Mouse (Mus musculus): ENCODE measurements around the gene Cd63. TPM values are rescaled to one million over a fixed set of nuclear protein-coding genes. Genes with fewer than 3 reads are reported as not detected.

Gene Cd63
- 100 to 1,000 TPM in 1 of 2 experiments, 10 to 100 TPM in 1; 94.8 to 103 TPM for total RNA-seq (2021)
- long read RNA-seq, experiment 1, transcript Cd63-201 (8 exons, 1,063 nt) = major isoform, 113 of 128 reads
- long read RNA-seq, experiment 1, partial matches to known transcripts = 8 of 128 reads
- long read RNA-seq, experiment 1, other reads (novel, unspliced or antisense) = 5 of 128 reads
- long read RNA-seq, experiment 2, transcript Cd63-201 (8 exons, 1,063 nt) = major isoform, 153 of 174 reads
- long read RNA-seq, experiment 2, partial matches to known transcripts = 20 of 174 reads
- long read RNA-seq, experiment 2, other reads (novel, unspliced or antisense) = 0 of 174 reads

DNA sequence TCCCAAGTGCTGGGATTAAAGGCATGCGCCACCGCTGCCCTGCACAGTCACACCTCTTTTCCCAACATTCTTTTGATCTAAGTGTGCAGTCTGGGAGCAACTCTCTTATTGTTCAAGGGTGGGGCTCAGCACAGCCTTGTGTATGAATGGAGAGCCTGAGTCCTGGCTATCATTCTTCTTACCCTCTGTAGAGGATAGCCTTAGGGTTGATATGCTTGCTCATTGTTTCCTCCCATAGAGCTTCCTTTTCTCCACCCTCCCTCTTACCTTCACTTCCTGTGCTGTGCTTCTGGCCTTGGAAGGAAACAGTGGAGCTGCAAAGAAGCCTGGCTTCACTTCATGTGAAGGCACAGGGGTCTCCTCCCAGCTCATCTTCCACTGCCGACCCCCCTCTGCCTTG lies at the start of gene Cd63:
TSS of gene Cd63 (plus strand) at position 292 of the 400 bp plus-strand sequence.
- no peak for DNase-seq
- intact Hi-C loops (cut with DNase I) = no loop called here

DNA sequence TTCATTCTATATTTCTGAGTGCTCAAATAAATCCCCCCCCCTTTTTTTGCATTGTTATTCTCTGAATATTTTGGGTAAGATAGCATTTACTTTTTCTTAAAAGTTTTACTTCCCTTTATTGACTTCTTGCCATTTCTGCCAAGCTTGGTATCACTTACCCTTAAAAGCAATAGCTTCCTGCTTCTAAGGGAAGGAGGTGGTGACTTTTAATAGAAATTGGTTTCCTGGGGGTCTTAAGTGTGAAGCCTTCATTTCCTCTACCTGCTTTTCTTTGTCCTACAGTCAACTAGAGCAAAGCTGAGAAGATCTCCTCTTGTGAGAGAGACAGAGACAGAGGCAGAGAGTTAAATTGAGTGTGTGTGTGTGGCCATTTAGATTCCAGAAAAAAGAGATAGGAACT lies 39.6 kb upstream of the Cd63 start:
- intact Hi-C loops (cut with DNase I) = no loop called here
- DNase-seq = no peak

DNA sequence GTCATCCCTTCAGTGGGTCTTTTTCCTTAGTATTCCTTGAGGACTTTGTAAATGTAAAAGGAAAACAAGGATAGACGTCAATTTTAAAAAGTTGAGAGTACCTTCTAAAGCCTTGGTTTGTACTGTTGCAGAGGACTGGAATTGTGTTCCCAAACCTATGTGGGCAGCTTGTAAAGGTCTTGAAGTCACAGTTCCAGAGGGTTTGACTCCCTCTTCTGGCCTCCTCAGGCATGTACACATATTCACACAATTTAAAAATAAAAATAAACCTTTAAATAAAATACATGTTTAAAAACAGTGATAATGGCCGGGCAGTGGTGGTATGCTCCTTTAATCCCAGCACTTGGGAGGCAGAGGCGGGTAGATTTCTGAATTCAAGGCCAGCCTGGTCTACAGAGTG lies 34.7 kb upstream of the Cd63 start:
- intact Hi-C loops (cut with DNase I) = no loop called here
- no peak for DNase-seq

DNA sequence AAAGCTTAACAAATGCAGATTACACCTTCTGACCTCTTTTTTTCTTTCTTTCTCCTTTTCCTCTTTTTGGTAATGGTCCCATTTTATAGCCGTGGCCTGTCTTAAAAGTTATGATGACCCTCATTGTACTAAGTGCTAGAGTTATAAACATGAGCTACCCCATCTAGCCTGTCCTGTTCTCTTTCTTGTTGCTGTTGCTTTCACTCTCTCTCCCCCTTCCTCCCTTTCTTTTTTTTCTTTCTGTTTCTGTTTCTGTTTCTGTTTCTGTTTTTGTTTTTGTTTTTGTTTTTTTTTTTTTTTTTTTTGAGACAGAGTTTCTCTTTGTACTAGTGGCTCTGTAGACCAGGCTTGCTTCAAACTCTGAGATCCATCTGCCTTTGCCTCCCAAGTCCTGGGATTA lies 34.3 kb upstream of the Cd63 start:
- intact Hi-C loops (cut with DNase I) = no loop called here
- no peak for DNase-seq

DNA sequence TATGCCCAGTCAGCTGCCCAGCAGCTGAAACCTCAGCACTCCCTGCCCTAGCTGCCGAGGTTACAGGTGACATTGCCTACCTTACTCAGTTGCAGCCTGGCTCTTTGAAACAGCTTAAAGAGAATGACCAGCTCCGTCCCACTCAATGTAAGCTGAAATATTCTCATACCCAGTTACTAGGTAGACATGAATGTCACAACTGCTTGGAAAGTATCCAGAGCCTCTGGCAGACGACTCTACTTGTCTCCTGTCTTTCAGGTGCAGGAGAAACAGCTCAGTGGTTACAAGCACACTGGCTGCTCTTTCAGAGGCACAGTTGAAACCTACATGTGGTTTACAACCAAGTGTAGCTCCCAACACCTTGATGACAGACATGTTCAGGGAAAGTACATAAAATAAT lies 30.4 kb upstream of the Cd63 start:
- intact Hi-C loops (cut with DNase I) = no loop called here
- DNase-seq = no peak

DNA sequence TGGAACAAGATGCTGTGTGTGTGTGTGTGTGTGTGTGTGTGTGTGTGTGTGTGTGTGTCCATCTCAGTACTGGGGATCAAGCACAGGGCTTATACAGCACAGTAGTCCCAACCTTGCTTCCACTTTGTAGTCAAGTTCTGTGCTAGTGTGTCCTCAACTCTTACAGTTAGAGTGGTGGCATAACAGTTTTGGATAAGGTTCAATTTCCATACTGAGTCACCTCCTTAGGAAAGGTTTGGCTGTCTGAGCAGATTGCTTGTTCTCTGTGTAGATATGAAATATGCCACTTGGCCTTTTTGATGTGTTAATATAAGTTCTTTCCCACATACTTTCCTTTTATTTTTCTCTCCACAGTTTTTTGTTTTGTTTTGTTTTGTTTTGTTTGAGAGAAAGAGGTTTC lies 22.5 kb upstream of the Cd63 start:
- no peak for DNase-seq
- intact Hi-C loops (cut with DNase I) = no loop called here

DNA sequence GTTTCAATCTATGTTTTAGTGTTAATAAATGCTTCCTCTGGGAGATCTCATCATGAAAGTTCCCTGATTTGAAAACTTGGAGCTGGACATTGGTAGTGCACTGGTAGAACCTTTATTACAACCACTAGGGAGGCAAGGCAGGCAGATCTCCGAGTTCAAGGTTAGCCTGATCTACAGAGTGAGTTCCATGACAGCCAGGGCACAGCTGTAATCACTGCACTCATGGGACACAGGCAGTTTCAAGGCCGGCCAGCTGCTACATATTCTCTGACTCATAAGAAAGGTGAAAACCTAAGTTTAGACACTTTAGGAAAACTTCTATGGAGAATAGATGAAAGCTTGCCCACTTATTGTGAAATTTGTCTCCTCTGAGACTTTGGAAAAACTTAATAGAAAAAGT lies 22.0 kb upstream of the Cd63 start:
- intact Hi-C loops (cut with DNase I) = no loop called here
- DNase-seq = no peak

DNA sequence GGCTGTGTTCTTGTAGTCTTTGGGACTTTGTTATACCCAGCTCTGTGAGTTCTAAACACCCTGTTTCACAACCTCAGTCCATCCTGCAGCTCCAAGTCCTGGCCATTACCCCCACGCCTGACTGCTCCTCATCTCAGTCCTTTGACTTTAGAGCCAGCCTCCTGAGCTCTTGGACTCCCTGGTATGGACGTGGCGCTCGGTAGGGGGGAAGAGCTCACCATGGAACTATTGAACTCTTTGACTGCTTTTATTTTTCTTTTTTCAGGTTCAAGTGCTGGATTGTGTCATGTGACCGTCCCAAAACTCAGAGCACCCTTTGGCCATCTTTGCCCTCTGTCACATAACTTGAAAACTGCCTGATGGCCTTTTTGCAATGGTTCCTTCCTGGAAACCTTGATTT lies 18.7 kb upstream of the Cd63 start:
- no peak for DNase-seq
- intact Hi-C loops (cut with DNase I) = no loop called here

DNA sequence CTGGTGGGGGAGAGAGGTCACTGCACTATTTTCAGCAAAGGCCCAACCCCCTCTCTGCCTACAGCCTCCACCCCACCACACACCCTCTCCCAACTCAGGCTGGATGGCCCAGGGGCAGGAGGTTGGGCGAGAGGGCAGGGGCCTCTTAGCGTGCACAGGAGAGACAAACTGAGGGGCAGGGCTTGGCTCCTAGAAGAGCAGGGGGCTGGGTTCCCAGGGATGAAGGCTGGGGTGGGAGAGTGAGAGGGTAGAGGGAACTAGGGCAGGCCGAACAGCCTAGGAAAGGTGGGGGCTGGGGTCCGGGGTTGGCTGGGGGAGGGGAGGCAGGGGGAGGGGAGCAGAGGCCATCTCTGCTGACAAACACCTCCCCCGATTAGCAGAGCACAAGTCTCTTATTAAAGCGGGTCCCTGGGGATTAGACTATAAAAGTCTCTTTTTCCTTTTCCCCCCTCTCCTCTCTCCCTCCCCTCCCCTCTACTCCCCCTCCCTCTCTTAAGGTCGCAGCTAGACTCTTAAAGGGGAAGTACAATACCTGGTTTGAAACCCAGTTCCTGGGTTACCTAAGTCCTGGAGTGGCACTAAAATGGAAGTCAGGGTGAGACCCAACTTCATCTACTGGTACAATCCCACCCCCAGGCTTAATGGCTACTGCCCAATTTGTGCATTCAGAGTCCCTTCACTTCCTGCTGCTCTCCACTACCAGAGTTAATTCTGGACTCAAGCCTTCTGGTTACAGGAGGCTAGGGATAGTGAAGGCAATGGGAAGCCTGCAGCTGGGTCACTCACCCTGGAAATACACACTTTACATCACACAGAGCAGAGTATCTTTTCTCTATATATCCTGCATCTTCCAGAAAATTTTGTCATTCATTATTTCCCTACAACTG lies 11.6 kb upstream of the Cd63 start:
- no peak for DNase-seq
- intact Hi-C loops (cut with DNase I) = no loop called here

DNA sequence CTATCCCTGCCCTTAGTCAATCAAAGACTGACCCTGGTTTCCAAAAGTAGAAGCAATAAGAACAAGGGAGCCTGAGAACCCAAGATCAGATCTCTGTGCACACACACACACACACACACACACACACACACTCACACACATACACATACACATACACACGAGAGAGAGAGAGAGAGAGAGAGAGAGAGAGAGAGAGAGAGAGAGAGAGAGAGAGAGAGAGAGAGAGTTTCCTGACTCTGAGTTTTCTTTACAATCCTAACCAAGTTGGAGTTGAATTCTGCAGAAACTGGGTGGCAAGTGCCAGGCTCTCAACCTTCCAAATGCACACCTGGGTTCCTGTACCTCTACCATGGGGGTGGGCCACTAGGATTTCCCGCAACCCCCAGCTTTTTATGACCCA lies 10.9 kb upstream of the Cd63 start:
- DNase-seq = no peak
- intact Hi-C loops (cut with DNase I) = no loop called here

DNA sequence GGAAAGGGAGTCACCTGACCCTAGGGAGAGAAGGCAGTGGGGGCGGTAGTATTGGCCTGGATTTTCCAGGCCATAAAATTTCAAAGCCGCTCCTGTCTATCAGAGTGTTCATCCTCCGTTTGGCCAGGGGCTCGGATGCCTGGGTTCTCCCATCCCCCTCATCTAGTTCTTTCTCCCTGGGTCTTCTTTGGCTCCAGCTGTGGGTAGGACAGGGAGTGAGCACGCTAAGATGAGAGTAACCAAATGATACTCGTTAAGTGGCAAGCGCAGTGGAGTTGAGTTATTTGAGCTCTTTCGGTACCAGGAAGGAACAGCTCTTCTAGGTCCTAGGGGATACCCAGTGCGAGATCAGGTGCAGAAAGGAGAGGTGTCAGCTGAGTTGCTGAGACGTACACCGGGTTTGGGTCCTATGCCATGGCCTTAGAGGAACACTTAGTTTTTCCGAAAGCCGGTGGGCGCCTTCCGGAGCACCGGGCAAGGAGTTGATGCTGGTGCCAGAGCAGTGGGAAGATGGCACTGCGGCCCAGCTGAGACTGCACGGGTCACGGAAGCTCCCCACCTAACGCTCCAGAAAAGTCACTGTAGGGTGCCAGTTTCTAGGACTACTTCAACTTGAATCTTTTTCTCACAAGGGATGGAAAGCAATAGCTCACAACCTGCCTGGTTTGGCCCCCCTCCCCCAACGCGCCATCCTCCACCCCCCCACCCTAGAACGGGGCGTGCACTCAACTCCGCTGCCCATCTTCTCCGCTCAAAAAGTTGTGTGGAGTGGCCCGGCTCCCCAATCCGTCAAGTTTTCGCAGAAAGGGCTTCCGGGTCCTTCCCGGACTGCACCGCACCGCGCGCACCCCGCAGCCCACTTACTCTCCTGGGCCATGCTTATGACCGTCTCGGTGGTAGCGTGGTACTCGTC lies 10.2 kb upstream of the Cd63 start:
- intact Hi-C loops (cut with DNase I) = no loop called here
- DNase-seq = no peak

DNA sequence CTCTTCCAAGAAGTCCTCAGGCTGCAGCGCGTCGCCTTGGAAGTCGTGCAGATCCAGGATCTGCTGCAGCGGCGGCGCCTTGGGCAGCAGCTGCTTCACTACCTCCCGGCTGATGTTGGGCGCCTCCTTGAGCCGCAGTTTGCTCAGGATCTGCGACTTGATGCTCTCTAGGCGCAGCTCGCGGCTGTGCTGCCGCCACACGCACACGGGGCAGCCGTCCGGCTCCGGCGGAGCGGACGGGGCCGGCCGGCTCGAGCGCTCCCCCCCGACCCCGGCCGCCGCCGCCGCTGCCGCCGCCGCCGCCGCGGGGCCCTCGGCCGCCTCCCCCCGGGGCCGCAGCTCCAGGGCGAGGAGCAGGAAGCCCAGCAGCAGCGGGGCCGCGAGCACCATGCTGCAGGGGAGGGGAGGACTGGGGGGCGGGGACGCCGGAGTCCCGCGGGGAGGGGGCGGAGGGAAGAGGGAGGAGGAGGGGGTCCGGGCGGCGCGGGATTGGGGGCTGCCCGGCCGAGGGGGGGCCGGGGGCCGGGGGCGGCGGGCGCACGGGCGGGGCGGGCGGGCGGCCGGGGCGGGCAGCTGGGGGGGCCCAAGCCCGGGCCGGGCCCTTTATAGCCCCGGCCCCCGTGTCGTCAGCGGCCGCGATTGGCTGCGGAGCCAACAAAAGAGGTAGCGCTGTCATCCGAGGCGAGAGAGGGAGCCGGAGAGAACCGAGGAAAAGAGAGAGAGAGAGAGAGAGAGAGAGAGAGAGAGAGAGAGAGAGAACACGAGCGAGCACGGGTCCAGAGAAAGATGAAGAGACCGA lies 9.3 kb upstream of the Cd63 start, which contains the start of gene Gdf11:
TSS of gene Gdf11 (minus strand) at position 423 of the 799 bp plus-strand sequence.
- intact Hi-C loops (cut with DNase I) = no loop called here
- peak in 1 of 2 experiments; percentile 27 for DNase-seq

DNA sequence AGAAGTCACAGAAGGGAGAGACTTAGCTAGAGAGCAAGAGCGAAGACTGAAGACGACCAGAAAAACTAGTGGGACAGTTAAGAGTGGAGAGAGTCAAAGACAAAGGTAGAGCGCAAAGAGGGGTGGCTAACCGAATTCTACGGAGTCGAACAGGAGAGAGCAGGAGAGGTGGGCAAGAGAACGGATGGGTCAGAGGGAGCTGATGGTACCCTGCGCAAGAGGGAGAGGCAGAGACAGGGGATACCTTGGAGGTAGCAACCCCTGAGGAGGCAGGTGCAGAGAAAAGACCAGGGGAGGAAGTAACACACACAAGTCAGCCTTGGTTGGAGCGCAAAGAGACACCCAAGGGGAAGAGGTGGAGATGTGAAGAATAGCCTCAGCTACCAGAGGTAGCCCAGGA lies 8.5 kb upstream of the Cd63 start:
- no peak for DNase-seq
- intact Hi-C loops (cut with DNase I) = no loop called here

DNA sequence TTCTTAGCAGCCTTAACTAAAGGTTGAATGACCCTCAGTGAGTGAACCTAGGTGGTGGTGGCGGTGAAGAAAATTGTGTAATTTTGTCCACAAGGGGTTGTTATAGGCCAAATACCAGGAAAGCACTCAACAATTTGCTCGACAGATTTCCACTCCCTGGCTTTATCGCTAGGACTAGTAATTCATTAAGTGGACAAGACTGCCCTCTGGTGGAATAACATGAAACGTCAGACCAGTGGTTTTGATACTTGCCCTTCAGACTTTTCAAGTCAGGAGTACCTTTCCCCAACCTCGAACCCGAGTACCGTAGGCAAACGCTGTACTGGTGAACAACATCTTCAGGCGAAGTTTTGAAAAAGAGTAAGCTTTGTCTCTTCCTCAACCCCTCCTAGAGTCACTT lies 5.4 kb upstream of the Cd63 start:
- DNase-seq = peak in 1 of 2 experiments; percentile 58
- intact Hi-C loops (cut with DNase I) = loop anchor here (2.0 kb wide), 2 partner anchors 51 to 165 kb away; no protein-coding TSS in a partner anchor

DNA sequence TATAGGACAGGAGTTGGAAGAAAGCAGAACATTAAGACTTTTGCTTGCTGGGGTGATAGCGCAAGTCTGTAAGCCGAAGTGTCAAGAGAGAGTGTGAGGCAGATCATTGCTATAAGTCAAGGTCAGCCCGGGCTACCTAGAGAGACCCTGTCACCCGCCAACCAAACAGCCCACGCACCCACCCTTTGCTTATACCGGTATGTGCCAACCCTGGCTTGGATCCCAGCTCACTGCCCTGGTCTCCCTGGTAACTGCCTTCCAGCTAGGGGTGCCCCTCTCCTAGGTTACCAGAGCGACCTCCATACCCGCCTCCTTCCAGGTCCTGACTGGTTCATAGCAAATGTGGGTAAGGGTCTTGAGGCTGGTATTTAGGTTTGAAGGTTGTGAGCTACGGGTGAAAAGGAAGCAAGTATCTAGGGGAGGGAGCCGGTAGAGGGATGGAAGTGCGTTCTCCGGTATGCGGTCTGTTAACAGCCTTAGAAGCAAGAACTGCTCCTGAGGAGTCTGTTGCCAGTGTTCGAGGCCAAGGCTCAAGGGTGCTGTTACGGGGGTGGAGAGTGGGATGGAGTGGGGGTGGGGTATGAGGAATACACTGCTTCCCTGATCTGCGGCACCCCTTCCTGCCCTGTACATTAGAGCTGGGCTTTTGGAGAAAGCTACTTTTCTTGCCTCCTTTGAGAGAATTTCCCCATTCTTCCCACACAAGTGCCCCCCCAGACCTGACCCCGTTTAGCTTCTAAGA lies 4.7 kb upstream of the Cd63 start:
- no peak for DNase-seq
- intact Hi-C loops (cut with DNase I) = loop anchor here (2.0 kb wide), 2 partner anchors 51 to 165 kb away; no protein-coding TSS in a partner anchor

DNA sequence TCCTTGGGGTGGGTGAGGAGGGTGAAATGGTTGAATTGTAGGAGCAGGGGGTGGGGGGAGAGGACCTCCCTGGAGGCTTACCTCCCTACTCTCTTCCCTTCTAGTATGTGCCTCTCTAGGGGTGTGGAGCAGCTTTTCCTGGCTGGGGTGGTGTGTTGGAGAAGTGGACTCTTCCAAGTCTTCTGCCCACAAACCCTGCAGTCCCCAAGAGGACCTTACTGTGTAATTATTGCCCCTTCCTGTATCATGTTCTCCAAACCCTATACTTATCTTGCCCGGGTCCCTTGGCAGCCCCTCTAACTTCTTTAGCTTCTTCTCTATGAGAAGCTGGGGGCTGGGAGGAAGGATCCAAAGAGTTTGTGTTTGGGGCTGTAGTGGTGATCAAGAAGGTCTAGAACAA lies 4.0 kb upstream of the Cd63 start:
- intact Hi-C loops (cut with DNase I) = no loop called here

DNA sequence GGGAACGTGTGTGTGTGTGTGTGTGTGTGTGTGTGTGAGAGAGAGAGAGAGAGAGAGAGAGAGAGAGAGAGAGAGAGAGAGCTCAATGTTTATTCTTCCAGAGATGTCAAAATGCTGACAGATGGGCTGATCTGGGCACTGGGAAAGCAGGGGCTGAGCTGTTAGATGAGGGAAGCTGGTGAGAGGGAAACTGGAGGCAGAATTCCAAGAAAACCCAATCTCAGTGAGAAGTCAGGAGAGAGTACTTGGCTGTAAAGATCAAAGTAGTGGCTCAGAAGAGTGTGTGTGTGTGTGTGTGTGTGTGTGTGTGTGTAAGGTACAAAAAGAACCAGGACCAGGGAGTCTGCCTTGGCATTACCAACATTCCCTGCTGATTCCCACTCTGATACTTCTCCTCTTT lies 3.3 kb upstream of the Cd63 start:
- no peak for DNase-seq
- intact Hi-C loops (cut with DNase I) = no loop called here

More for the DNA sequence above, 4.0 kb upstream of the Cd63 start:
- no peak for DNase-seq

DNA sequence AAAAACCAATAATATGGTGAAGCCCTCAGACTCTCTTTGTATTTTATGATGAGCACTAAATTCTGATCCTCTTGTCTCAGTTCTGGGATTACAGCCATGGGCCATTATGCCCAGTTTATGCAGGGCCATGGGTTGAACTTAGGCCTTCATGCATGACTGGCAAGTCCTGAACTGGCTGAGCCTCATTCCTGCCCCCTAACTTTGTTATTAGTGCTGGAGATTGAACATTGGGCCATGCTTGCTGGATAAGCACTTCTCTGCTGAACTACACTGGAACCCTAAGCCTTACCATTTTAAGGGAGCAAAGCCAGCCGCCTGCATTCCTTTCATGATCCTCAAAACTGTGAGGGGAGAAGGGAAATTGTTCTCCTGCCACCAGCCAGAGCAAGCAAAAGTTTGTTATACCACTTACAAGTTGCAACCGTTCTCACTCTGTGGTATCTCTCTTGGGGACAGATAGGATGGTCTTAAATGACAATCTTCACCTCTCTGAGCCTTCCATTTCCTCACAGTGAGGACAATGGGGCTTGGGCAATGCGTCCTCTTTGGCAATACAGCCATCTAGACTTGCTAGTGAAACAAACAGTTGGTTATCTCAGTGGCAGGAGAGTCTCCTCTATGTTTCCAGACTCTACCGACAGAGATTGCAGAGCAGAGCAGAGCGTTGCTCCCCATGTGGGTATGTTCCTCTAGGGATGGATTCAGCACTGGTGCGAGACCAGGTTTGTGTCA lies 864 bp upstream of the Cd63 start:
- DNase-seq = no peak
- intact Hi-C loops (cut with DNase I) = no loop called here

Data from gastrocnemius, postnatal 36 days (tissue).